Mouse (Mus musculus): ENCODE results near the gene Pbld1.

- TF ChIP-seq USF1 (IDR thresholded peaks at IDR 0.05; ENCODE audit: low read depth, low read length) = no peak
- no peak for TF ChIP-seq TCF12 (IDR thresholded peaks at IDR 0.05; ENCODE audit: low read depth, low read length)
- no peak for TF ChIP-seq POLR2AphosphoS2 (IDR thresholded peaks at IDR 0.05; ENCODE audit: low read length)
- TF ChIP-seq NRF1 (IDR thresholded peaks at IDR 0.05; ENCODE audit: insufficient read depth, low read depth, low read length, poor library complexity, severe bottlenecking) = no peak
- TF ChIP-seq NELFE (IDR thresholded peaks at IDR 0.05; ENCODE audit: low read depth, low read length) = no peak
- no peak for TF ChIP-seq SMC3 (IDR thresholded peaks at IDR 0.05; ENCODE audit: low read depth, low read length)
- TF ChIP-seq MYC (IDR thresholded peaks at IDR 0.05; ENCODE audit: low read depth, low read length) = no peak
- TF ChIP-seq CTCF (IDR thresholded peaks at IDR 0.05 in 2 of 3, conservative IDR thresholded peaks at IDR 0.05 in 1 of 3; ENCODE audit: control insufficient read depth in 1 of 3, insufficient read depth in 1 of 3, low read depth in 2 of 3, low read length in 3 of 3, poor library complexity in 1 of 3, severe bottlenecking in 1 of 3) = no peak
- TF ChIP-seq EP300 (IDR thresholded peaks at IDR 0.05; ENCODE audit: low read depth in 1 of 2, low read length in 2 of 2) = no peak
- TF ChIP-seq E2F4 (IDR thresholded peaks at IDR 0.05; ENCODE audit: borderline replicate concordance, low read depth, low read length) = no peak
These were observed 55.9 kb downstream of the Pbld1 start for GRCm38 (mm10) chr10:63115881-63116280.
